Mouse (Mus musculus): Measurements from ENCODE around the gene Gm9639. TPM values are rescaled to one million over a fixed set of nuclear protein-coding genes. Genes with fewer than 3 reads are reported as not detected.

The Gm9639 gene
- polyA plus RNA-seq (2015; fragmentation: Nextera tagmentation; extraction: Ambion mirVana): not detected in 2 replicates

GRCm38 (mm10) chr10:77794976-77795375, at the start of gene Gm9639:
Gene Gm9639, minus strand, starts transcription at chr10:77795076.

GRCm38 (mm10) chr10:77835647-77836046, 40.8 kb upstream of the Gm9639 start, which contains the start of gene Krtap10-10:
Gene Krtap10-10, plus strand, starts transcription at chr10:77835947.

GRCm38 (mm10) chr10:77826951-77827350, 32.1 kb upstream of the Gm9639 start, which contains the start of gene Krtap10-4:
Gene Krtap10-4, minus strand, starts transcription at chr10:77827095.

GRCm38 (mm10) chr10:77814382-77814781, 19.5 kb upstream of the Gm9639 start, which contains the start of gene Gm2696:
Gene Gm2696, plus strand, starts transcription at chr10:77814682.

GRCm38 (mm10) chr10:77811743-77812142, 16.9 kb upstream of the Gm9639 start, which contains the start of gene Gm9507:
Gene Gm9507, minus strand, starts transcription at chr10:77811843.

GRCm38 (mm10) chr10:77798921-77799508, 4.1 kb upstream of the Gm9639 start, which contains the start of gene Gm19668:
Gene Gm19668, minus strand, starts transcription at chr10:77799133.

GRCm38 (mm10) chr10:77787876-77788275, 7.0 kb downstream of the Gm9639 start, which contains the start of gene Gm7137:
Gene Gm7137, minus strand, starts transcription at chr10:77788200.

GRCm38 (mm10) chr10:77782442-77782841, 12.4 kb downstream of the Gm9639 start, which contains the start of gene Gm3250:
Gene Gm3250, minus strand, starts transcription at chr10:77782542.

GRCm38 (mm10) chr10:77776844-77777243, 18.0 kb downstream of the Gm9639 start, which contains the start of gene Gm7138:
Gene Gm7138, minus strand, starts transcription at chr10:77776944.

GRCm38 (mm10) chr10:77771225-77771624, 23.7 kb downstream of the Gm9639 start, which contains the start of gene Gm3238:
Gene Gm3238, minus strand, starts transcription at chr10:77771325.

GRCm38 (mm10) chr10:77759582-77759981, 35.3 kb downstream of the Gm9639 start, which contains the start of gene Gm3233:
Gene Gm3233, minus strand, starts transcription at chr10:77759682.

GRCm38 (mm10) chr10:77751254-77751653, 43.6 kb downstream of the Gm9639 start, which contains the start of gene Gm9736:
Gene Gm9736, minus strand, starts transcription at chr10:77751354.

Other genes with a start within 250 kb of the Gm9639 start
- 155 and 186 TPM in 2 replicates for gene Pttg1ip, start 213.4 kb downstream of the Gm9639 start, polyA plus RNA-seq (2015; fragmentation: Nextera tagmentation; extraction: Ambion mirVana)
- 224 and 242 TPM in 2 replicates for gene Sumo3, start 189.0 kb downstream of the Gm9639 start, polyA plus RNA-seq (2015; fragmentation: Nextera tagmentation; extraction: Ambion mirVana)
- 14.8 and 15.0 TPM in 2 replicates for gene Gm49325, start 188.9 kb downstream of the Gm9639 start, polyA plus RNA-seq (2015; fragmentation: Nextera tagmentation; extraction: Ambion mirVana)
- gene Ube2g2, start 172.8 kb downstream of the Gm9639 start, polyA plus RNA-seq (2015; fragmentation: Nextera tagmentation; extraction: Ambion mirVana): 46.7 and 55.5 TPM in 2 replicates
- gene Tspear, start 108.5 kb downstream of the Gm9639 start, polyA plus RNA-seq (2015; fragmentation: Nextera tagmentation; extraction: Ambion mirVana): 0.44 and 0.91 TPM in 2 replicates
- gene Gm19402, start 104.3 kb downstream of the Gm9639 start, polyA plus RNA-seq (2015; fragmentation: Nextera tagmentation; extraction: Ambion mirVana): not detected in 2 replicates
- not detected in 2 replicates for gene Gm9508, start 97.8 kb downstream of the Gm9639 start, polyA plus RNA-seq (2015; fragmentation: Nextera tagmentation; extraction: Ambion mirVana)
- gene Gm10272, start 88.5 kb downstream of the Gm9639 start, polyA plus RNA-seq (2015; fragmentation: Nextera tagmentation; extraction: Ambion mirVana): not detected in 2 replicates
- gene Gm10024, start 83.6 kb downstream of the Gm9639 start, polyA plus RNA-seq (2015; fragmentation: Nextera tagmentation; extraction: Ambion mirVana): not detected in 2 replicates
- gene Gm10142, start 79.3 kb downstream of the Gm9639 start, polyA plus RNA-seq (2015; fragmentation: Nextera tagmentation; extraction: Ambion mirVana): not detected in 2 replicates
- gene Krtap12-1, start 74.5 kb downstream of the Gm9639 start, polyA plus RNA-seq (2015; fragmentation: Nextera tagmentation; extraction: Ambion mirVana): not detected in 2 replicates
- gene Gm10100, start 68.6 kb downstream of the Gm9639 start, polyA plus RNA-seq (2015; fragmentation: Nextera tagmentation; extraction: Ambion mirVana): not detected in 2 replicates
- gene Gm18596, start 52.4 kb downstream of the Gm9639 start, polyA plus RNA-seq (2015; fragmentation: Nextera tagmentation; extraction: Ambion mirVana): not detected in 2 replicates
- not detected in 2 replicates for gene Gm9736, start 43.7 kb downstream of the Gm9639 start, polyA plus RNA-seq (2015; fragmentation: Nextera tagmentation; extraction: Ambion mirVana)
- gene Gm3233, start 35.4 kb downstream of the Gm9639 start, polyA plus RNA-seq (2015; fragmentation: Nextera tagmentation; extraction: Ambion mirVana): not detected in 2 replicates
- gene Gm3238, start 23.8 kb downstream of the Gm9639 start, polyA plus RNA-seq (2015; fragmentation: Nextera tagmentation; extraction: Ambion mirVana): not detected in 2 replicates
- not detected in 2 replicates for gene Gm7138, start 18.1 kb downstream of the Gm9639 start, polyA plus RNA-seq (2015; fragmentation: Nextera tagmentation; extraction: Ambion mirVana)
- gene Gm3250, start 12.5 kb downstream of the Gm9639 start, polyA plus RNA-seq (2015; fragmentation: Nextera tagmentation; extraction: Ambion mirVana): not detected in 2 replicates
- not detected in 2 replicates for gene Gm7137, start 6.9 kb downstream of the Gm9639 start, polyA plus RNA-seq (2015; fragmentation: Nextera tagmentation; extraction: Ambion mirVana)
- gene Gm19668, start 4.1 kb upstream of the Gm9639 start, polyA plus RNA-seq (2015; fragmentation: Nextera tagmentation; extraction: Ambion mirVana): not detected in 2 replicates
- not detected in 2 replicates for gene Gm9507, start 16.8 kb upstream of the Gm9639 start, polyA plus RNA-seq (2015; fragmentation: Nextera tagmentation; extraction: Ambion mirVana)
- gene Gm2696, start 19.6 kb upstream of the Gm9639 start, polyA plus RNA-seq (2015; fragmentation: Nextera tagmentation; extraction: Ambion mirVana): not detected in 2 replicates
- gene Krtap10-4, start 32.0 kb upstream of the Gm9639 start, polyA plus RNA-seq (2015; fragmentation: Nextera tagmentation; extraction: Ambion mirVana): not detected in 2 replicates
- not detected in 2 replicates for gene Krtap10-10, start 40.9 kb upstream of the Gm9639 start, polyA plus RNA-seq (2015; fragmentation: Nextera tagmentation; extraction: Ambion mirVana)
- gene Gm36176, start 51.7 kb upstream of the Gm9639 start, polyA plus RNA-seq (2015; fragmentation: Nextera tagmentation; extraction: Ambion mirVana): not detected in 2 replicates
- not detected in 2 replicates for gene Gm10318, start 57.8 kb upstream of the Gm9639 start, polyA plus RNA-seq (2015; fragmentation: Nextera tagmentation; extraction: Ambion mirVana)
- gene Gm3285, start 66.9 kb upstream of the Gm9639 start, polyA plus RNA-seq (2015; fragmentation: Nextera tagmentation; extraction: Ambion mirVana): not detected in 2 replicates
- 4.3 and 8.2 TPM in 2 replicates for gene Lrrc3, start 107.5 kb upstream of the Gm9639 start, polyA plus RNA-seq (2015; fragmentation: Nextera tagmentation; extraction: Ambion mirVana)
- gene Trpm2, start 175.5 kb upstream of the Gm9639 start, polyA plus RNA-seq (2015; fragmentation: Nextera tagmentation; extraction: Ambion mirVana): 0.85 and 1.3 TPM in 2 replicates
- gene 1810043G02Rik, start 183.4 kb upstream of the Gm9639 start, polyA plus RNA-seq (2015; fragmentation: Nextera tagmentation; extraction: Ambion mirVana): 28.7 and 30.4 TPM in 2 replicates
- gene Pfkl, start 215.0 kb upstream of the Gm9639 start, polyA plus RNA-seq (2015; fragmentation: Nextera tagmentation; extraction: Ambion mirVana): 31.0 and 54.7 TPM in 2 replicates
- gene Dnmt3l, start 246.9 kb upstream of the Gm9639 start, polyA plus RNA-seq (2015; fragmentation: Nextera tagmentation; extraction: Ambion mirVana): 6.2 and 10.3 TPM in 2 replicates
- gene Aire, start 248.5 kb upstream of the Gm9639 start, polyA plus RNA-seq (2015; fragmentation: Nextera tagmentation; extraction: Ambion mirVana): 0.07 and 0.08 TPM in 2 replicates

Measured in adrenal gland, postnatal 0 days (tissue).